Mouse (Mus musculus) hindbrain, postnatal 0 days (tissue): ENCODE results near the gene Sorbs1. TPM values are rescaled to one million over a fixed set of nuclear protein-coding genes. Genes with fewer than 3 reads are reported as not detected.

Source experiments
- ATAC-seq: fragments of 200-750 bp; cut with Nextera tagmentation; 2 replicates; pipeline ENCODE4 v1.8.0; 2017; ENCODE audit warnings: mild to moderate bottlenecking, moderate TSS enrichment, moderate library complexity
- DNase-seq: peaks from one replicate; pipeline ENCODE4 v3.0.0-alpha.2; 2015; ENCODE audit warnings: low spot score
- H3K27ac ChIP-seq: fragments of 300-500 bp; sonication (generic); 2 replicates; pipeline ENCODE4 v1.5.1; 2014; ENCODE audit warnings: mild to moderate bottlenecking
- H3K27me3 ChIP-seq: fragments of 300-500 bp; sonication (generic); 2 replicates; pipeline ENCODE4 v1.6.1; 2014; ENCODE audit warnings: low read length, mixed read lengths; ENCODE audit not compliant: insufficient read depth
- H3K36me3 ChIP-seq: fragments of 300-500 bp; sonication (generic); 2 replicates; pipeline ENCODE4 v1.6.1; 2014; ENCODE audit warnings: low read length, mixed read lengths; ENCODE audit not compliant: insufficient read depth
- H3K4me1 ChIP-seq: fragments of 300-500 bp; sonication (generic); 2 replicates; pipeline ENCODE4 v1.6.1; 2014; ENCODE audit warnings: antibody characterized with exemption, low read length, mixed read lengths; ENCODE audit not compliant: insufficient read depth
- H3K4me2 ChIP-seq: fragments of 300-500 bp; sonication (generic); 2 replicates; pipeline ENCODE4 v1.6.1; 2014; ENCODE audit warnings: low read depth, mild to moderate bottlenecking, low read length, moderate library complexity, mixed read lengths
- H3K4me3 ChIP-seq: fragments of 300-500 bp; sonication (generic); 2 replicates; pipeline ENCODE4 v1.5.1; 2014; ENCODE audit warnings: low read length
- H3K9ac ChIP-seq: fragments of 300-500 bp; sonication (generic); replicated peaks from 2 replicates; pipeline ENCODE4 v1.6.1; 2014; ENCODE audit warnings: mild to moderate bottlenecking, low read length, moderate library complexity, mixed read lengths
- H3K9me3 ChIP-seq: fragments of 300-500 bp; sonication (generic); 2 replicates; pipeline ENCODE4 v1.6.1; 2016; ENCODE audit warnings: low read length, mixed read lengths
- CTCF ChIP-seq: IDR thresholded peaks from 2 replicates; pipeline ENCODE4 v1.5.1; 2016; ENCODE audit warnings: antibody characterized with exemption, control low read depth, low read depth
- WGBS: fragments of 180-500 bp; shearing (Covaris S2); extraction: QIAGEN DNeasy Blood & Tissue Kit; methylation state at CpG from one replicate; pipeline ENCODE4 v1.1.7; 2014; 5-methylcytosine and 5-hydroxymethylcytosine counted together
- polyA plus RNA-seq: library from polyadenylated mRNA; unstranded; fragments of >200 nt; fragmentation: Nextera tagmentation; extraction: Ambion mirVana; gene quantifications from 2 replicates; pipeline ENCODE4 v1.2.1, GENCODE M21; 2015
- total RNA-seq: library from RNA; depleted of rRNA; stranded (reverse); fragments of >200 nt; gene quantifications from 2 replicates; pipeline ENCODE4 v1.2.3, GENCODE M21; 2014; rRNA removed

The Sorbs1 gene
- total and polyA plus RNA-seq, 2 experiments from 2014 or later: 52.4 to 70.4 TPM

GRCm38 (mm10) chr19:40248476-40248875 is 265.1 kb downstream of the Sorbs1 start:
- DNase-seq (no peak), ATAC-seq (no peak)
- no peaks in the 10 kb centered on the region for H3K4me1 ChIP-seq
- H3K4me3 ChIP-seq: no peak overlapping the region
- H3K9me3 ChIP-seq: no peaks in the 10 kb centered on the region
- 95% methylated on average over 5 of the region's 5 CpGs for WGBS
- no peak overlapping the region for H3K4me2 ChIP-seq
- no peaks in the 10 kb centered on the region for H3K27me3 ChIP-seq
- no peak overlapping the region for H3K27ac ChIP-seq
- no peaks in the 10 kb centered on the region for H3K36me3 ChIP-seq
- H3K9ac ChIP-seq: no peak overlapping the region
- no peak for TF ChIP-seq CTCF

GRCm38 (mm10) chr19:40247268-40247666 is 266.3 kb downstream of the Sorbs1 start:
- ATAC-seq (no peak), DNase-seq (no peak)
- WGBS: 55% methylated on average over 5 of the region's 5 CpGs

GRCm38 (mm10) chr19:40246646-40247267 is 266.8 kb downstream of the Sorbs1 start:
- TF ChIP-seq CTCF: no peak
- H3K9ac ChIP-seq: no peak overlapping the region

More at GRCm38 (mm10) chr19:40247268-40247666, 266.3 kb downstream of the Sorbs1 start:
- no peak overlapping the region for H3K4me3 ChIP-seq
- no peak overlapping the region for H3K9ac ChIP-seq
- no peaks in the 10 kb centered on the region for H3K9me3 ChIP-seq
- no peaks in the 10 kb centered on the region for H3K36me3 ChIP-seq
- H3K4me1 ChIP-seq: no peaks in the 10 kb centered on the region
- TF ChIP-seq CTCF: no peak
- no peak overlapping the region for H3K27ac ChIP-seq
- no peaks in the 10 kb centered on the region for H3K27me3 ChIP-seq
- H3K4me2 ChIP-seq: no peak overlapping the region

More at GRCm38 (mm10) chr19:40246646-40247267, 266.8 kb downstream of the Sorbs1 start:
- Histone ChIP-seq H3K4me3 (no peak overlapping the region), H3K27ac (no peak overlapping the region), H3K9me3 (no peaks in the 10 kb centered on the region), H3K27me3 (no peaks in the 10 kb centered on the region), H3K4me1 (no peaks in the 10 kb centered on the region), H3K36me3 (no peaks in the 10 kb centered on the region), H3K4me2 (no peak overlapping the region)
- DNase-seq (no peak), ATAC-seq (no peak)
- WGBS: 86% methylated on average over 7 of the region's 7 CpGs

Other genes starting within 250 kb of the Sorbs1 start
- 1.2 and 2.8 TPM in 2 replicates for gene Pdlim1, start 241.9 kb downstream of the Sorbs1 start, total RNA-seq
- 10.3 and 12.2 TPM in 2 replicates for gene Pdlim1, start 241.9 kb downstream of the Sorbs1 start, polyA plus RNA-seq
- gene Aldh18a1, start 74.7 kb upstream of the Sorbs1 start, total RNA-seq: 57.0 and 57.7 TPM in 2 replicates
- gene Aldh18a1, start 74.7 kb upstream of the Sorbs1 start, polyA plus RNA-seq: 32.5 and 33.0 TPM in 2 replicates
- 32.9 and 39.4 TPM in 2 replicates for gene Tctn3, start 98.5 kb upstream of the Sorbs1 start, total RNA-seq
- 13.6 and 14.4 TPM in 2 replicates for gene Tctn3, start 98.5 kb upstream of the Sorbs1 start, polyA plus RNA-seq
- 8.2 and 12.4 TPM in 2 replicates for gene Entpd1, start 98.6 kb upstream of the Sorbs1 start, total RNA-seq
- 6.9 and 7.2 TPM in 2 replicates for gene Entpd1, start 98.6 kb upstream of the Sorbs1 start, polyA plus RNA-seq
- not detected in 2 replicates for gene Cc2d2b, start 235.0 kb upstream of the Sorbs1 start, total RNA-seq
- 0.14 and 0.16 TPM in 2 replicates for gene Cc2d2b, start 235.0 kb upstream of the Sorbs1 start, polyA plus RNA-seq